Mouse (Mus musculus) ES-Bruce4 (cell line): ENCODE measurements around the gene Frmd4a.

Experiments used
- CTCF ChIP-seq: IDR thresholded peaks from one replicate; pipeline ENCODE4 v1.8.1; 2011; ENCODE audit warnings: low read depth, low read length
- EP300 ChIP-seq: IDR thresholded peaks from 2 replicates; pipeline ENCODE4 v1.6.1; 2011; ENCODE audit warnings: low read depth, low read length; ENCODE audit not compliant: insufficient read depth
- POLR2A ChIP-seq: IDR thresholded peaks from one replicate; pipeline ENCODE4 v1.8.1; 2011; ENCODE audit warnings: low read length; ENCODE audit not compliant: insufficient read depth

- TF ChIP-seq POLR2A (no peak), EP300 (no peak), CTCF (no peak)
Observed at GRCm38 (mm10) chr2:4566260-4566955, 548.9 kb downstream of the Frmd4a start.
